ENCODE assay signal across 7 mouse cellular contexts in genomic region chr2:23156608-23157081, GRCm38 (mm10). TPM values are rescaled to one million over a fixed set of nuclear protein-coding genes. Genes with fewer than 3 reads are reported as not detected.
DNase-seq lines count a peak whose midpoint lies in the region; ATAC-seq and TF ChIP-seq lines count a peak whose summit lies in the region.

No protein-coding gene starts in this region.

- peak overlapping the region; percentile 99 for H3K27ac ChIP-seq in lung, postnatal 0 days (ENCODE audit: low read length)
- H3K27ac ChIP-seq in forebrain, embryonic 11.5 days (ENCODE audit: low read depth, low read length), result peak overlapping the region; percentile 97
- H3K27ac ChIP-seq in liver, embryonic 11.5 days (ENCODE audit: low read depth, low read length), result peak overlapping the region; percentile 100
- H3K27ac ChIP-seq in stomach, embryonic 16.5 days (ENCODE audit: low read length), result peak overlapping the region; percentile 100

- H3K27me3 ChIP-seq in lung, postnatal 0 days (replicated peaks; ENCODE audit: insufficient read depth, low read length), result no peaks in the 10 kb centered on the region
- no peaks in the 10 kb centered on the region for H3K27me3 ChIP-seq in forebrain, embryonic 11.5 days (ENCODE audit: control insufficient read depth, insufficient read depth, low read length)
- no peaks in the 10 kb centered on the region for H3K27me3 ChIP-seq in liver, embryonic 11.5 days (replicated peaks; ENCODE audit: control insufficient read depth, insufficient read depth, low read length)
- no peaks in the 10 kb centered on the region for H3K27me3 ChIP-seq in stomach, embryonic 16.5 days (ENCODE audit: control insufficient read depth, insufficient read depth, low read length)

- TF ChIP-seq EP300 in lung, postnatal 0 days (IDR thresholded peaks at IDR 0.05), result peak; percentile 9; the same call in 1 of the 2 replicates

- peak overlapping the region; percentile 77 for H3K9ac ChIP-seq in lung, postnatal 0 days (replicated peaks; ENCODE audit: low read depth)
- H3K9ac ChIP-seq in forebrain, embryonic 11.5 days (ENCODE audit: low read length), result peak overlapping the region; percentile 82
- peak overlapping the region; percentile 87 for H3K9ac ChIP-seq in liver, embryonic 11.5 days (ENCODE audit: low read depth, low read length)
- H3K9ac ChIP-seq in stomach, embryonic 16.5 days (ENCODE audit: low read length), result peak overlapping the region; percentile 63

- WGBS in lung, postnatal 0 days, result 0% methylated on average over 17 of the region's 17 CpGs
- under 1% methylated on average over 17 of the region's 17 CpGs for WGBS in forebrain, embryonic 11.5 days
- WGBS in liver, embryonic 11.5 days, result under 1% methylated on average over 17 of the region's 17 CpGs
- under 1% methylated on average over 17 of the region's 17 CpGs for WGBS in stomach, embryonic 16.5 days

- H3K36me3 ChIP-seq in lung, postnatal 0 days (ENCODE audit: insufficient read depth, low read length), result no peaks in the 10 kb centered on the region
- no peaks in the 10 kb centered on the region; the same call in 1 of the 2 replicates for H3K36me3 ChIP-seq in forebrain, embryonic 11.5 days (ENCODE audit: control insufficient read depth, insufficient read depth, low read length)
- H3K36me3 ChIP-seq in liver, embryonic 11.5 days (ENCODE audit: control insufficient read depth, insufficient read depth, low read length), result peaks cover 6% of the 10 kb centered on the region
- 0 out of 2 replicates have a peak, but pooled peaks cover 4% of the 10 kb centered on the region for H3K36me3 ChIP-seq in stomach, embryonic 16.5 days (ENCODE audit: control insufficient read depth, insufficient read depth, low read length)

- peaks cover 14% of the 10 kb centered on the region for H3K4me1 ChIP-seq in lung, postnatal 0 days (ENCODE audit: insufficient read depth, low read depth, low read length)
- peaks cover 2% of the 10 kb centered on the region; the same call in 1 of the 2 replicates for H3K4me1 ChIP-seq in forebrain, embryonic 11.5 days (replicated peaks; ENCODE audit: control insufficient read depth, insufficient read depth, low read length)
- peaks cover 19% of the 10 kb centered on the region for H3K4me1 ChIP-seq in liver, embryonic 11.5 days (replicated peaks; ENCODE audit: control insufficient read depth, insufficient read depth, low read length)
- peaks cover 20% of the 10 kb centered on the region for H3K4me1 ChIP-seq in stomach, embryonic 16.5 days (ENCODE audit: control insufficient read depth, insufficient read depth, low read length)

- ATAC-seq in lung, postnatal 0 days, result no peak
- peak; percentile 29 for ATAC-seq in forebrain, embryonic 11.5 days (replicated peaks; ENCODE audit: low FRiP score)
- peak; percentile 6; the same call in 1 of the 2 replicates for ATAC-seq in liver, embryonic 11.5 days (replicated peaks; ENCODE audit: low FRiP score)
- 0 out of 2 replicates have a peak, but pooled peaks have one; percentile 1 for ATAC-seq in stomach, embryonic 16.5 days (ENCODE audit: insufficient read depth, low FRiP score)

- no peak for DNase-seq in lung, postnatal 0 days (ENCODE audit: low spot score)
- no peak for DNase-seq in lung, postnatal 14 days
- DNase-seq in forebrain, embryonic 11.5 days (ENCODE audit: low spot score), result no peak
- no peak for DNase-seq in liver, embryonic 11.5 days (ENCODE audit: low spot score)
- DNase-seq in layer of hippocampus, postnatal 36 days, result no peak
- DNase-seq in ovary, postnatal 36 days (ENCODE audit: low spot score), result no peak

- H3K4me2 ChIP-seq in lung, postnatal 0 days (replicated peaks; ENCODE audit: low read depth, low read length), result peak overlapping the region; percentile 90
- H3K4me2 ChIP-seq in forebrain, embryonic 11.5 days (ENCODE audit: low read depth, low read length, severe bottlenecking), result peak overlapping the region; percentile 77; the same call in 1 of the 2 replicates
- peak overlapping the region; percentile 68 for H3K4me2 ChIP-seq in liver, embryonic 11.5 days
- H3K4me2 ChIP-seq in stomach, embryonic 16.5 days (ENCODE audit: low read depth, low read length), result peak overlapping the region; percentile 89

- H3K4me3 ChIP-seq in lung, postnatal 0 days (ENCODE audit: low read depth, low read length), result peak overlapping the region; percentile 78
- peak overlapping the region; percentile 78 for H3K4me3 ChIP-seq in forebrain, embryonic 11.5 days (ENCODE audit: low read depth, low read length)
- peak overlapping the region; percentile 78 for H3K4me3 ChIP-seq in liver, embryonic 11.5 days (ENCODE audit: low read depth, low read length)
- H3K4me3 ChIP-seq in stomach, embryonic 16.5 days (replicated peaks; ENCODE audit: low read length), result peak overlapping the region; percentile 65

- TF ChIP-seq CTCF in lung, postnatal 0 days (IDR thresholded peaks at IDR 0.05), result no peak

- H3K9me3 ChIP-seq in lung, postnatal 0 days (ENCODE audit: low read length), result no peaks in the 10 kb centered on the region
- H3K9me3 ChIP-seq in forebrain, embryonic 11.5 days (ENCODE audit: control insufficient read depth, low read length), result no peaks in the 10 kb centered on the region
- H3K9me3 ChIP-seq in liver, embryonic 11.5 days (ENCODE audit: control insufficient read depth, low read length), result no peaks in the 10 kb centered on the region
- H3K9me3 ChIP-seq in stomach, embryonic 16.5 days (replicated peaks; ENCODE audit: control insufficient read depth, low read length), result no peaks in the 10 kb centered on the region

RNA-seq across cellular contexts. Expression of gene Yme1l1, which starts 0.5 kb away (rescaled TPM):
- polyA plus RNA-seq in lung, postnatal 0 days (2015; fragmentation: Nextera tagmentation; extraction: Ambion mirVana), result 37.7 and 44.2 TPM in 2 replicates
- polyA plus RNA-seq in forebrain, embryonic 11.5 days (2014; fragmentation: Nextera tagmentation; extraction: Ambion mirVana), result 79.4 and 91.3 TPM in 2 replicates
- polyA plus RNA-seq in liver, embryonic 11.5 days (2014; fragmentation: Nextera tagmentation; extraction: Ambion mirVana), result 70.6 and 75.7 TPM in 2 replicates
- polyA plus RNA-seq in stomach, embryonic 16.5 days (2015; fragmentation: Nextera tagmentation; extraction: Ambion mirVana), result 72.1 and 73.4 TPM in 2 replicates
- 100 to 1,000 TPM in 1 of 2 experiments, 10 to 100 TPM in 1; 92.5 to 101 TPM for total RNA-seq in layer of hippocampus, postnatal 36 days (2021)

RNA-seq across cellular contexts. Expression of gene Mastl, which starts 0.8 kb away (rescaled TPM):
- polyA plus RNA-seq in lung, postnatal 0 days (2015; fragmentation: Nextera tagmentation; extraction: Ambion mirVana), result 0.98 and 1.4 TPM in 2 replicates
- polyA plus RNA-seq in forebrain, embryonic 11.5 days (2014; fragmentation: Nextera tagmentation; extraction: Ambion mirVana), result 16.2 and 17.7 TPM in 2 replicates
- polyA plus RNA-seq in liver, embryonic 11.5 days (2014; fragmentation: Nextera tagmentation; extraction: Ambion mirVana), result 10.1 and 10.6 TPM in 2 replicates
- polyA plus RNA-seq in stomach, embryonic 16.5 days (2015; fragmentation: Nextera tagmentation; extraction: Ambion mirVana), result 8.2 and 10.1 TPM in 2 replicates
- total RNA-seq in layer of hippocampus, postnatal 36 days (2021), result under 1 TPM; 0.40 to 0.53 TPM

RNA-seq across cellular contexts. Expression of gene 4931423N10Rik, which starts 50.6 kb away (rescaled TPM):
- not detected in 2 replicates for polyA plus RNA-seq in lung, postnatal 0 days (2015; fragmentation: Nextera tagmentation; extraction: Ambion mirVana)
- 0.13 TPM in 1 of 2 replicates, not detected in the other for polyA plus RNA-seq in forebrain, embryonic 11.5 days (2014; fragmentation: Nextera tagmentation; extraction: Ambion mirVana)
- polyA plus RNA-seq in liver, embryonic 11.5 days (2014; fragmentation: Nextera tagmentation; extraction: Ambion mirVana), result not detected in 2 replicates
- polyA plus RNA-seq in stomach, embryonic 16.5 days (2015; fragmentation: Nextera tagmentation; extraction: Ambion mirVana), result not detected in 2 replicates
- under 1 TPM in 1 of 2 experiments, not detected in 1; 0.28 TPM for total RNA-seq in layer of hippocampus, postnatal 36 days (2021)
